Mouse (Mus musculus) mesoderm, embryonic 11.5 days (tissue): ENCODE measurements at regions not wholly inside any gene's neighbourhood (a gene's known extent, or its start where the extent isn't known, plus 50 kb on each side); places are given as distances from the start of the nearest gene placed in this dataset.
A peak's percentile ranks its signal among the peaks of the same experiment; 100 is the strongest.
"Not testable (repeated sequence)": the region's sequence is repeated elsewhere in the genome, so short reads cannot be mapped to it uniquely, and the experiment has no call there.

ENCODE experiments used
- DNase-seq: peaks from one replicate; pipeline ENCODE4 v3.0.0-alpha.2; 2012; ENCODE audit warnings: low read depth, low spot score

DNA sequence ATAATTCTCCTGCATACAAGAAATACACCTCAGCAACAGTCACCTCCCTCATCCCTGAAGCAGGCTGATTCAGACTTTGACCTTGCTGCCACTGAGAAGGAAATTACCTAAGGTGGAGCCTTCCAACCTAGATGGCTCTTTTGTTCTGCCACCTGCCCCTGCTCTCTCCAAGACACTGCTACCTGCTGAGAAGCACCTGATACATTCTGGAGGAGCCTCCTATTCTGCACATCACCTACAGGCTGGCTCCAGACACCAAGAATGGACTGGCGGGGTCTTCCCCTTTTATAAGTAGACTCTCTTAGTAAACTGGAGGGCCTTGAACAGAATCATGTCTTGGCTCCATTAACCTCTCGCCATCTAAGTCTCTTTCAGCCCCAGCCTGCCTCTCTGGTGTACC lies 1149.5 kb upstream of the 2610301B20Rik start:
- not testable (repeated sequence) for DNase-seq

GRCm38 (mm10) chr4:9737691-9738090 lies 1136.6 kb upstream of the 2610301B20Rik start:
- DNase-seq: no peak

- no peak for DNase-seq
Measured at GRCm38 (mm10) chr4:9747411-9747938, 1126.8 kb upstream of the 2610301B20Rik start.

DNA sequence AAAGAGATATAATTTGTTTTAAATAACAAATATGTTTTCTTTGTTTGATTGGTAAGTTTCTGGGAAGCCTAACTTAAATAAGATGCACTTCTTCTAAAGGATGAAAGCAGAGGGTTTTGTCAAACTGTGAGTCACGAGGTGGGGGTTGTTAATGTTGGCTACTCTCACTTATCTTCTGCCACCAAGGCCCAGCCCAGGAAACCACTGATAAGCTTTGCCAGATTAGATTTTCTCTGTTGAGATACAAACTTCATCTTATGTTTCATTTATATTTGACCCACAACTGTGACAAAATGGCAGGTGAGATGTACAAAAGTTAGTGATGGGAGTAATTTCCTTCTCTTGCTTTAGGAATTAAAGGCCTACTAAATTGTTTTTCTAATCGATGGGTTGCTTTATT lies 1126.2 kb upstream of the 2610301B20Rik start:
- no peak for DNase-seq

DNA sequence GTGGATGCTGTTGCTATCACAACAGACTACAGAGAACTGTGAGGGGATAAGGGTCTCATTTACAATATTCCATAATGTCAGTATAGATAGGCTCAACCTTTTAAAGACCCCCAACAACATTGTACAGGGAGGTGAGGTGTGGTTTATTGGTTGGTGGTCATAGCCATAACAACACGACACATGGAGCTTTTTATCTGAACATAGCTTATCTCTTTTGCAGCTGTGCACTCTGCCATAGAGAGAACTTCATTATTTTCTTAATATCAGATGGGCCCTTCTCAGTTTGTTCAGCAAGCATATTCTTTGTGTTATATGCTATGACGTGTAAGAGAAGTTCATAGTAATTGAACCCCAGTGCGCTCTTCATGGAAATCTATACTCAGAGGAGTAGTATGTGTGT lies 1124.4 kb upstream of the 2610301B20Rik start:
- DNase-seq: no peak

GRCm38 (mm10) chr4:9750404-9750803 lies 1123.9 kb upstream of the 2610301B20Rik start:
- no peak for DNase-seq

- peak; percentile 11 for DNase-seq
Measured at GRCm38 (mm10) chr4:9763321-9763720, 1111.0 kb upstream of the 2610301B20Rik start.

DNA sequence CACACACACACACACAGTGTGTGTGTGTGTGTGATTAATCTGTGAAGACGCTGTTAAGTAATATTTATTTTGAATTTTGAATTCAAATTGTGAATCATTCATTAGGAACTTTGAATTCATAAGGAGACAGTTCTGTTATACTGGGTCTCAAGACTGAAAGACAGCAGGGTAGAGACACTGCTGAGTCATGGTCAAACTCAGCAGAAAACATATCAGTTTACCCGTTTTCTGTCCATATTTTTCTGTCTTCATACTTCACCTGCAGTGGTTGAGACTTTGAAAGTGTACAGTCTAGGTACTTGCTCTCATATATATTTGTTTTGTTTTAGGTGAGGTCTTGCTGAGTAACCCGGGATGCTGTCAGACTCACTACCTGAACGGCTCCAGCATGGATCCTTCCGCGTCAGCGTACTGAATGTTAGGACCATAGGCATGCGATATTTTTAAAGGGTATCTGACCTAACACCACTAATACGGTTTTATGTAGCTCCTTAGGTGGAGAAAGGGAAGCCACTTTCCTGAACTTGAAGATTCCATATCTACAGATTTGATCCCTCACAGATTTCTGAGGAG lies 1104.6 kb upstream of the 2610301B20Rik start:
- peak; percentile 2 for DNase-seq

- peak; percentile 75 for DNase-seq
Measured at GRCm38 (mm10) chr4:9770372-9771102, 1103.8 kb upstream of the 2610301B20Rik start.

DNA sequence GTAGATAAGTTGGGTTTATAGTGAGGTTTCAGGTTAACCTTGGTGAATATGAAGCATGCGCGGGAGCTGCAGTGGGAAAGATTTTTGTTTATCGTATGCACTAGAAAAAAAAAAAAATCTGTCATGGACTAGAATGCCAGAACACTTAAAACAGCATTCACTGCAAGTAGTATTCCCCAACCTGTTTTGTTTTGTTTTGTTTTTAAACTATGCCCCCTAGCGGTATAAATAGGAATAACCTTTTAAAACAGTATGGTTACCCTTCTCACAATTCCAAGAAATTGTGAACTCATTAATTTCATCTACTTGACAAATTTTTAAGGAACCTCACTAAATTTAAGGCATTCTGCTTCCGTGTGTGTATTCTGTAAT lies 1103.2 kb upstream of the 2610301B20Rik start:
- DNase-seq: peak; percentile 67

DNA sequence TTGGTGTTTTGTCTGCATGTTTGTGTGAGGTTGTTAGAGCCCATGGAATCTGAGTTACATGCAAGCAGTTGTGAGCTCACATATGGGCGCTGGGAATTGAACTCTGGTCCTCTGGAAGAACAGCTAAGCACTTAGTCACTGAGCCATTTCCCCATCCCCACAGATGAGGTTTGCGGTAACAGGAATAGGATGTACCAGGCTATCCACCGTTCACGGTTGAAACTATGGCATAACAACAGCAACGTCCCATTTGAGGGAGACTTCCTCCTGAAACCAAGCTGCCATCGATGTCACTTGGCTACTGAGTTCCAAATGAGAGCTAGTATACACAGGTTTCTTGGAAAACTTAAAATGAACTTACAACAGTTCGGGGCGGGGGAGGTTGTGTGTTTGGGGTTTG lies 1095.9 kb upstream of the 2610301B20Rik start:
- DNase-seq: no peak

- no peak for DNase-seq
Measured at GRCm38 (mm10) chr4:9779594-9779993, 1094.7 kb upstream of the 2610301B20Rik start.

DNA sequence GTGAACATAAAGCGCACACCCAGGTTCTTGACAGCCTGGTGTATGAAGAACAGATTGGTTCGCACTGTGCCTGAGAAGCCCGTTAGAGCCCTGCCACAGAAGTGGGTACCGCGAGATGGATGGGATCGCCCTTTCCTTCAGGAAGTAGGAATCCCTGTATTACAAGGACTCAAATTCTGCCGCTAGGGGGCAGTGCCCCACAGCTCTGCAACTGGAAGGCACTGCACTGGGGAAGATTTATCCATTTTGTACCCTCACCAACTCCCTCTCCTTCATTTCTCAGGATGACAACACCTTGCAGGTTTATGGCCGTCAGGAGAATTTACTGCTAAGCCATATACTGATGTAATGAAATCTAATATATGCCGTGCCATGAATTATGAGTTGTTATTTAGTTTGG lies 1094.1 kb upstream of the 2610301B20Rik start:
- DNase-seq: peak; percentile 83

DNA sequence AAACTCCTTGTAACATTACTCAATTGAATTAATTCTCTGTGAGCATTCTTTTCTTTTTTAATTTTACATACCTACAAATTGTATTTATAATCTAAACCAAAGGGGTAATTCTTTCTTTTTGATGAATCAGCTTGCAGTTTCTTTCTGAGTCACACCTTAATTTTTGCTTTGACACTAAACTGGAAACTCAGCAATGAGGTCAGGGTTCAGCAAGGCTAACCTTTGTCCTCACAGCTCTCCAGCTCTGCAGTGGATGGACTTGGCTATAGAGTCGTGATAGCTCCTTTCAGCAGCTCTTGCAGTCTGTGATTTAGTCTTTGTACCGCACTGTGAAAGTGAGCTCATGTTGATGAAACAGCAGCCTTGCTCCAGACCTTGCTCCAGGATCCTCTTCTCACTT lies 1093.0 kb upstream of the 2610301B20Rik start:
- no peak for DNase-seq

DNA sequence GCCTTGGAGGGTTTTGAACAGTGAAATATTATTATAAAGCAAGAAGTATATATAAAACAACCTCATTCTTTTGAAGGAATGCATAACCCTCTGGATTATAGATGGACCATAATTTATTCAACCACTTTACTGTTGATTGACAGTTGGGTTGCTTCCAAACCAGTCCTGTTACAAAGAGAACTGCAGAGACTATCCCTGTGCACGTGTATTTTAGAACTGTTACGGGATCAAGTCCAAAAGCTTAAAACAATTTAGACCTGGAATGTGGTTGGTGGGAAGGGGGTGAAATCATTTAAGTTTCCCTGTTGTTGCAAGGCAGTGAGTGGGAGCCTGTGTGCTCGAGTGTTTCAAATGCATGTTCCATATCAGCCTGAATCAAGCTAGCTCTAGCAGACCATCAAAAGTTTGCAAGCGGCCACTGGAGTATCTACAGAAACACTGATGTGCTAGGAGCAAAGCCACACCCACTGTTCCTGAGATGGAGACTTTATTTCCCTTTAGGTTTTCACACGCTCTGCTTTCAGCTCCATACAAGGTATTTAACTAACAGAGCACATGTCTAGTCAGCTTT lies 1086.4 kb upstream of the 2610301B20Rik start:
- DNase-seq: no peak

- DNase-seq: no peak
Measured at GRCm38 (mm10) chr4:9790478-9790877, 1083.8 kb upstream of the 2610301B20Rik start.
